Mouse (Mus musculus): ENCODE data around the gene Pkn2. TPM values are rescaled to one million over a fixed set of nuclear protein-coding genes. Genes with fewer than 3 reads are reported as not detected.

Gene Pkn2
- polyA plus RNA-seq, 1 experiment from 2014 or later: 42.1 TPM

DNA sequence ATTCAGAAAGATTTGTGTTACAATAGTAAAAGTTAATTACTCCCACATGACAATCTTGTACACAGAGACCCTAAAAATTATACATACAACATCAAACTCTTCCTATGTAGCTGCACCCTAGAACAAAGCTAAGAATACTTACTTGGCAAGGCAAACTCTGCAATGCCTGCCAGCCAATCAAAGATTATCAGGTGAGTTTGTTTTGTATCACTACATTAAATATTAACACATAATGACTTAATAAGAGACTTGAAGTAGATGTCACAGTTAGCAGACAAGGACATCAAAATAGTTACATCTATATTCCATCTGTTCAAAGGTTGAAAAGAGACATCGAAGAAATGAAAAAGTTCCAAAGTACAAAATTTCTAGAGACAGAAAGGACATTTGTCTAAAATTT is 58.2 kb downstream of the Pkn2 start:
- 49% methylated on average over 1 of the region's 1 CpGs for WGBS
- Histone ChIP-seq H3K9me3 (ENCODE audit: control insufficient read depth) (no peaks in the 10 kb centered on the region), H3K4me1 (replicated peaks; ENCODE audit: control insufficient read depth, insufficient read depth, low read length) (no peaks in the 10 kb centered on the region), H3K27me3 (replicated peaks; ENCODE audit: control insufficient read depth, insufficient read depth, low read length) (no peaks in the 10 kb centered on the region), H3K9ac (ENCODE audit: low read depth, low read length) (no peak overlapping the region), H3K4me2 (replicated peaks; ENCODE audit: low read depth) (no peak overlapping the region), H3K27ac (ENCODE audit: low read depth, low read length) (no peak overlapping the region), H3K36me3 (ENCODE audit: control insufficient read depth, insufficient read depth) (peaks cover 20% of the 10 kb centered on the region), H3K4me3 (ENCODE audit: low read depth, low read length) (no peak overlapping the region)
- TF ChIP-seq CTCF (IDR thresholded peaks at IDR 0.05; ENCODE audit: low read depth): no peak
- ATAC-seq: no peak

DNA sequence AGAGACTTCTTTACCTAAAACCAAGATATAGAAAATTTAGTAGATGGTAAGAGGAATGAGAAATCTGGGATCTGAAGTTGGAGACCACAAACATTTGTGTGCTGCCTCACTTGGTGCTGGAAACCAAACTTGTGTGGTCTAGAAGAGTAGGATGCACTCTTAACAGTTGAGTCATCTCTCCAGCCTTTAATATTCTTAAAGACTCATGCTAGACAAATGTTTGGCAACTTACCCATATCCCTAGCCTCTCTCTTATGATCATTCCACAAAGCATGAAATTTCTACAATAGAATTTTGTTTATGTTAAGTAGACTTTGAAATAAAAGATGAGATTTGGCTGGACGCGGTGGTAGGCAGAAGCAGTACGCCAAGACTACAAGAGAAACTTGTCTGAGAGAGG is 64.3 kb downstream of the Pkn2 start:
- WGBS: 82% methylated on average over 3 of the region's 3 CpGs

DNA sequence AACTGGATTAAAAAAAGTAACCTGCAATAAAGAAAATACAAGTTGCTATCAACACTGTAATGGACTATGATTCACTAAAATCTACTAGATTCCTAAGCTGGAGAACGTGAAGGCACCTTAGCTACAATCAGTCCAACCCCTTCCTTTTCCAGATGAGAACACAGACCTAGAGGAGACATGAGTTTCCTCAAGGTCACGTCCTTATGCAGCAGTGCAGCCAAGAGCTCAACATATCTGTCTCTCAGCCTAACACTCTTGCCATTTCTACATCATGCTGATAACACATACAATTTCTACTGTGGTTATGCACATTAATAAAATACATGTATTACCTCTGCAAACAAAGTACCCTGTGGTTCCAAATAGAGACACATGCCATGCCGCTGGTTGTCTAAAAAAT is 70.2 kb downstream of the Pkn2 start:
- no peak for TF ChIP-seq CTCF (IDR thresholded peaks at IDR 0.05; ENCODE audit: low read depth)
- no peak overlapping the region for H3K4me2 ChIP-seq (replicated peaks; ENCODE audit: low read depth)
- H3K4me1 ChIP-seq (replicated peaks; ENCODE audit: control insufficient read depth, insufficient read depth, low read length): no peaks in the 10 kb centered on the region
- 81% methylated on average over 3 of the region's 3 CpGs for WGBS
- no peaks in the 10 kb centered on the region for H3K27me3 ChIP-seq (replicated peaks; ENCODE audit: control insufficient read depth, insufficient read depth, low read length)
- H3K9ac ChIP-seq (ENCODE audit: low read depth, low read length): no peak overlapping the region
- no peaks in the 10 kb centered on the region for H3K9me3 ChIP-seq (ENCODE audit: control insufficient read depth)
- peaks cover 28% of the 10 kb centered on the region for H3K36me3 ChIP-seq (ENCODE audit: control insufficient read depth, insufficient read depth)
- no peak overlapping the region for H3K4me3 ChIP-seq (ENCODE audit: low read depth, low read length)
- ATAC-seq: no peak
- H3K27ac ChIP-seq (ENCODE audit: low read depth, low read length): no peak overlapping the region

More for the DNA sequence above, 64.3 kb downstream of the Pkn2 start:
- Histone ChIP-seq H3K9me3 (ENCODE audit: control insufficient read depth) (no peaks in the 10 kb centered on the region), H3K4me3 (ENCODE audit: low read depth, low read length) (no peak overlapping the region), H3K4me1 (replicated peaks; ENCODE audit: control insufficient read depth, insufficient read depth, low read length) (no peaks in the 10 kb centered on the region), H3K4me2 (replicated peaks; ENCODE audit: low read depth) (no peak overlapping the region), H3K27ac (ENCODE audit: low read depth, low read length) (no peak overlapping the region), H3K9ac (ENCODE audit: low read depth, low read length) (no peak overlapping the region), H3K36me3 (ENCODE audit: control insufficient read depth, insufficient read depth) (peaks cover 21% of the 10 kb centered on the region), H3K27me3 (replicated peaks; ENCODE audit: control insufficient read depth, insufficient read depth, low read length) (no peaks in the 10 kb centered on the region)
- ATAC-seq: no peak
- no peak for TF ChIP-seq CTCF (IDR thresholded peaks at IDR 0.05; ENCODE audit: low read depth)

DNA sequence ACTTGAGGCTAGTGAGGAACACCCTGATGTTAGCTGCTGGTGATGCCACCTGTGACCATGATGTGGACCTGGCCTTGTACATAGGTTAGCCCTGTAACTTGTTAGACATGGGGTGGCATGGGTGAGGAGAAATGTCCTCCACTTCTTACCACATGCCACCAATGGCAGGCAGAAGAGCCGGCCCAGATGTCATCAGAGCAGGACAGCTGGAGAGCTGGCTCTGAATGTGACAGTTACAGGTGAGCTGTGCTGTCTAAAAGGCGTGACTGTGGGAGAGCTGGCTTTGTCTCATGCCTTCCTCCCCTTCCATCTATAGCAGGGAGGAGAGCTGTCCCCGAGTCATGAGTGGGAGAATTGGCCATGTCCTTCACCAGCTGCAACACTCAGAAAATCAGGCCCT is 86.2 kb downstream of the Pkn2 start:
- no peak overlapping the region for H3K4me2 ChIP-seq (replicated peaks; ENCODE audit: low read depth)
- TF ChIP-seq CTCF (IDR thresholded peaks at IDR 0.05; ENCODE audit: low read depth): no peak
- 91% methylated on average over 3 of the region's 3 CpGs for WGBS
- H3K27ac ChIP-seq (ENCODE audit: low read depth, low read length): no peak overlapping the region
- H3K9ac ChIP-seq (ENCODE audit: low read depth, low read length): no peak overlapping the region
- H3K36me3 ChIP-seq (ENCODE audit: control insufficient read depth, insufficient read depth): peaks cover 61% of the 10 kb centered on the region
- H3K4me1 ChIP-seq (replicated peaks; ENCODE audit: control insufficient read depth, insufficient read depth, low read length): no peaks in the 10 kb centered on the region
- no peak for ATAC-seq
- no peaks in the 10 kb centered on the region for H3K27me3 ChIP-seq (replicated peaks; ENCODE audit: control insufficient read depth, insufficient read depth, low read length)
- no peak overlapping the region for H3K4me3 ChIP-seq (ENCODE audit: low read depth, low read length)
- no peaks in the 10 kb centered on the region for H3K9me3 ChIP-seq (ENCODE audit: control insufficient read depth)

DNA sequence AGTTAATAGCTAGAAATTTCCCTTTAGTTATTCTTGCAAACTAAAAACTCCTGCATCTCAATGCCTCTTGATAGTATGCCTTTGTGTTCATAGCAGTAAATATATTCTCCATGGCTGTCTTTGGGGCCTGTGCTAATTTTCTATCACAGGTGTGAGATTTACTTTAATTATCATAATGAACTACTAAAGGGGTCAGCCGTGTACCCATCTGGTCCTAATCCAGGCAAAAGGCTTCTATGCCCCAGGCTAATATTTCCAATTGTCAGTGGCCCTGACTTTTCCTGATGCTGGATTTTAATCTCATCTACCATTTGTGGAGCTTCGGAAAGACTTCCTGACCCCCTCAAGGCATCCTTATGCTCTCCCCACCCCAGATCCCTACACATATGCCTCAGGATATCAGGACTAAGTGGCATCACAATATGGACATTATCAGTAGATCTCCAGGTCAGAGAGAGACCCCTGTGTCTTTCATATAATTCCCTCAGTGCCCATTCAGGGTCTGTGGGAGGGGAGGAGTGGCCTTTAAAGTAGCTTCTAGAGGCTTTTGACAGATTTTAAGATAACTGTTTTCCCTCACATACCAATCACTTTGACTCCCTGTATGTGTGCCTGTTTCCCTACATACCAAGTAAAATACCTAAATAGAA is 95.3 kb downstream of the Pkn2 start:
- H3K9ac ChIP-seq (ENCODE audit: low read depth, low read length): no peak overlapping the region
- H3K27me3 ChIP-seq (replicated peaks; ENCODE audit: control insufficient read depth, insufficient read depth, low read length): no peaks in the 10 kb centered on the region
- peaks cover 52% of the 10 kb centered on the region for H3K36me3 ChIP-seq (ENCODE audit: control insufficient read depth, insufficient read depth)
- H3K9me3 ChIP-seq (ENCODE audit: control insufficient read depth): no peaks in the 10 kb centered on the region
- no peak overlapping the region for H3K27ac ChIP-seq (ENCODE audit: low read depth, low read length)
- H3K4me2 ChIP-seq (replicated peaks; ENCODE audit: low read depth): no peak overlapping the region
- no peak for ATAC-seq
- H3K4me1 ChIP-seq (replicated peaks; ENCODE audit: control insufficient read depth, insufficient read depth, low read length): no peaks in the 10 kb centered on the region
- no peak overlapping the region for H3K4me3 ChIP-seq (ENCODE audit: low read depth, low read length)
- 82% methylated on average over 2 of the region's 2 CpGs for WGBS
- no peak for TF ChIP-seq CTCF (IDR thresholded peaks at IDR 0.05; ENCODE audit: low read depth)

DNA sequence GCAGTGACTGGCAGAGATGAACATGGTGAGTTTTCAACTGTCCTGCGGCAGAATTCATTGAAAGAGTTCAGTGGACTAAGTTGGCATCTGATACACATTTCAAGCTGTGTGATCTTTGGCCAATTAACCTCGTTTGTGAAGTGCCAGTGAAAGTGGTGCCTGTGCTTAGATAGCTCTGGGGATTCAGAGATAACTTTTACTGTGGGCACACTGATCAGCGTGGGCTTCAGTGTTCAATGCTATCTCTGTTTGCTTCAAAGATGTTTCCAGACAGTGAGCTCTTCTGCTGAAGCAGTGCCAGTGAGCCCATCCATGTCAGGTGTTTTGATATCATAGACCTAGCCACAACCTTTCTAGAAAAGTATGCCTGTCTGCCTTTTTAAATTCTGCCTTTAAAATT is 104.6 kb downstream of the Pkn2 start:
- WGBS: 64% methylated on average over 3 of the region's 3 CpGs
- H3K9me3 ChIP-seq (ENCODE audit: control insufficient read depth): no peaks in the 10 kb centered on the region
- ATAC-seq: no peak
- no peak for TF ChIP-seq CTCF (IDR thresholded peaks at IDR 0.05; ENCODE audit: low read depth)
- H3K36me3 ChIP-seq (ENCODE audit: control insufficient read depth, insufficient read depth): peaks cover 50% of the 10 kb centered on the region
- H3K4me3 ChIP-seq (ENCODE audit: low read depth, low read length): no peak overlapping the region
- H3K4me1 ChIP-seq (replicated peaks; ENCODE audit: control insufficient read depth, insufficient read depth, low read length): no peaks in the 10 kb centered on the region
- H3K9ac ChIP-seq (ENCODE audit: low read depth, low read length): no peak overlapping the region
- no peak overlapping the region for H3K27ac ChIP-seq (ENCODE audit: low read depth, low read length)
- no peak overlapping the region for H3K4me2 ChIP-seq (replicated peaks; ENCODE audit: low read depth)
- no peaks in the 10 kb centered on the region for H3K27me3 ChIP-seq (replicated peaks; ENCODE audit: control insufficient read depth, insufficient read depth, low read length)

All from intestine, postnatal 0 days (tissue).